Mouse (Mus musculus) right cerebral cortex, postnatal 4 days (tissue): ENCODE data around the gene Ttc30a2.
A peak's percentile ranks its signal among the peaks of the same experiment; 100 is the strongest.
"Not testable (repeated sequence)": the region's sequence is repeated elsewhere in the genome, so short reads cannot be mapped to it uniquely, and the experiment has no call there.

Source experiments
- DNase-seq: peaks from one replicate; pipeline ENCODE4 v3.0.0-alpha.2; 2022

Gene Ttc30a2

GRCm38 (mm10) chr2:75980933-75981439, 3.0 kb upstream of the Ttc30a2 start:
- not testable (repeated sequence) for DNase-seq

GRCm38 (mm10) chr2:75976070-75976469, 1.9 kb downstream of the Ttc30a2 start:
- not testable (repeated sequence) for DNase-seq

GRCm38 (mm10) chr2:75974131-75974530, 3.8 kb downstream of the Ttc30a2 start:
- DNase-seq, result no peak

GRCm38 (mm10) chr2:75964972-75965371, 13.0 kb downstream of the Ttc30a2 start:
- DNase-seq, result peak; percentile 49

GRCm38 (mm10) chr2:75964512-75964911, 13.5 kb downstream of the Ttc30a2 start:
- peak; percentile 42 for DNase-seq

GRCm38 (mm10) chr2:75964051-75964450, 13.9 kb downstream of the Ttc30a2 start:
- DNase-seq, result no peak

GRCm38 (mm10) chr2:75963211-75963840, 14.6 kb downstream of the Ttc30a2 start:
- no peak for DNase-seq

GRCm38 (mm10) chr2:75960366-75961330, 17.3 kb downstream of the Ttc30a2 start:
- no peak for DNase-seq

- peak; percentile 18 for DNase-seq
Observed at GRCm38 (mm10) chr2:75959850-75960365, 18.1 kb downstream of the Ttc30a2 start.

- no peak for DNase-seq
Observed at GRCm38 (mm10) chr2:75959183-75959849, 18.7 kb downstream of the Ttc30a2 start.

GRCm38 (mm10) chr2:75955709-75956108, 22.3 kb downstream of the Ttc30a2 start:
- no peak for DNase-seq

- DNase-seq, result no peak
Observed at GRCm38 (mm10) chr2:75953320-75953719, 24.6 kb downstream of the Ttc30a2 start.

- DNase-seq, result no peak
Observed at GRCm38 (mm10) chr2:75950685-75951084, 27.3 kb downstream of the Ttc30a2 start.

GRCm38 (mm10) chr2:75938117-75939063, 39.6 kb downstream of the Ttc30a2 start, which contains the start of gene Ttc30b:
Ttc30b (minus strand) TSS chr2:75938585.
- DNase-seq, result peak; percentile 67

- not testable (repeated sequence) for DNase-seq
Observed at GRCm38 (mm10) chr2:75937520-75938116, 40.4 kb downstream of the Ttc30a2 start.

- DNase-seq, result not testable (repeated sequence)
Observed at GRCm38 (mm10) chr2:75936685-75937084, 41.3 kb downstream of the Ttc30a2 start.

- no peak for DNase-seq
Observed at GRCm38 (mm10) chr2:75933541-75933940, 44.4 kb downstream of the Ttc30a2 start.

- no peak for DNase-seq
Observed at GRCm38 (mm10) chr2:75930941-75931340, 47.0 kb downstream of the Ttc30a2 start.

GRCm38 (mm10) chr2:75929786-75930444, 48.1 kb downstream of the Ttc30a2 start:
- DNase-seq, result no peak

- DNase-seq, result no peak
Observed at GRCm38 (mm10) chr2:75929141-75929540, 48.8 kb downstream of the Ttc30a2 start.

- DNase-seq, result no peak
Observed at GRCm38 (mm10) chr2:75928011-75928410, 50.0 kb downstream of the Ttc30a2 start.
